Comparison of ENCODE assay signal across 34 mouse cellular contexts in the genomic region with DNA sequence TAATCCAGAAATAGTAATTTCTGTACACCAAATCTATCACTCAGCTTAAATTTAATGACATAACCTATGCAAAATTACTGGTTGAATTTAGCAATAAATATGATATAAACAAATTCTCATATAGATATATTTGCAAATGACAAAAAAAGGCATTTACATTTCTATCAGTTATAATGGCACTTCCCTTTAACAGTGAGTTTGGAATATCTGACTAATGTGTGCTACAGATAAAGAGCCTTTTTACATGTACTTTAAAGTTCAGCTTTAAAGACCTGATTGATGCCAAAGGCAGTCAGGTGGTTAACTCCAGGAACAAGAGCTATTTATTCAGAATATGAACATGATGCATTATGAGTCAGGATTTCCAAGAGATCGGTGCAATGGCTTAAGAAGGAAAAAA.
"Had no signal": no experiment of that assay in that cellular context is flagged by ENCODE, and none has a peak within 500 bp of the region (broad histone marks: within the 10 kb centered on the region; RNA-seq: fewer than 3 reads in every experiment).

No protein-coding gene starts in this region.

- H3K4me1 ChIP-seq: heart, embryonic 12.5 days; heart, embryonic 13.5 days; heart, embryonic 15.5 days; hindbrain, embryonic 10.5 days; hindbrain, embryonic 12.5 days; hindbrain, embryonic 13.5 days; hindbrain, embryonic 15.5 days; intestine, embryonic 15.5 days; kidney, embryonic 15.5 days had no signal

- H3K27me3 ChIP-seq: heart, embryonic 12.5 days; heart, embryonic 13.5 days; heart, embryonic 15.5 days; hindbrain, embryonic 12.5 days; hindbrain, embryonic 13.5 days; hindbrain, embryonic 15.5 days; intestine, embryonic 15.5 days; kidney, embryonic 15.5 days had no signal

- H3K36me3 ChIP-seq: heart, embryonic 12.5 days; heart, embryonic 13.5 days; heart, embryonic 15.5 days; hindbrain, embryonic 10.5 days; hindbrain, embryonic 12.5 days; hindbrain, embryonic 13.5 days; hindbrain, embryonic 15.5 days; intestine, embryonic 15.5 days; kidney, embryonic 15.5 days had no signal

- DNase-seq: heart, postnatal 10 days; heart, postnatal 14 days; heart, postnatal 36 days; heart, postnatal 4 days; kidney, adult 11 months; kidney, adult 18-20 months; kidney, adult 2 months; kidney, adult 8-10 months; kidney, adult 9 months; kidney, postnatal 10 days; kidney, postnatal 14 days; kidney, postnatal 25 days; kidney, postnatal 36 days; kidney, postnatal 4 days; layer of hippocampus, adult 9-11 months; layer of hippocampus, postnatal 36 days had no signal

- H3K9me3 ChIP-seq: heart, embryonic 12.5 days; heart, embryonic 13.5 days; heart, embryonic 15.5 days; hindbrain, embryonic 10.5 days; hindbrain, embryonic 12.5 days; hindbrain, embryonic 13.5 days; hindbrain, embryonic 15.5 days; intestine, embryonic 15.5 days; kidney, embryonic 15.5 days had no signal

- ATAC-seq: hindbrain, embryonic 16.5 days; hindbrain, postnatal 0 days; inflammation-experienced regulatory T-cells, adult 6 months; intestine, embryonic 15.5 days; intestine, embryonic 16.5 days; intestine, postnatal 0 days had no signal

- H3K9ac ChIP-seq: heart, embryonic 12.5 days; heart, embryonic 13.5 days; heart, embryonic 15.5 days; hindbrain, embryonic 12.5 days; hindbrain, embryonic 13.5 days; hindbrain, embryonic 14.5 days; hindbrain, embryonic 15.5 days; intestine, embryonic 15.5 days; kidney, embryonic 15.5 days had no signal

- H3K4me3 ChIP-seq: heart, embryonic 12.5 days; heart, embryonic 13.5 days; heart, embryonic 15.5 days; hindbrain, embryonic 10.5 days; hindbrain, embryonic 12.5 days; hindbrain, embryonic 13.5 days; hindbrain, embryonic 15.5 days; intestine, embryonic 15.5 days; kidney, embryonic 15.5 days; layer of hippocampus, adult 2 months; left cerebral cortex, adult 2 months had no signal

- H3K27ac ChIP-seq: heart, embryonic 13.5 days; heart, embryonic 15.5 days; hindbrain, embryonic 10.5 days; hindbrain, embryonic 12.5 days; hindbrain, embryonic 13.5 days; hindbrain, embryonic 14.5 days; hindbrain, embryonic 15.5 days; hindbrain, postnatal 0 days; intestine, embryonic 15.5 days; kidney, embryonic 15.5 days; kidney, postnatal 0 days; layer of hippocampus, adult 2 months; left cerebral cortex, adult 2 months had no signal
